Mouse (Mus musculus) naive thymus-derived CD4-positive, alpha-beta T cell, adult 2 months (primary cell): ENCODE data around the gene Pkd1l1.

Source experiments
- DNase-seq: peaks from one replicate; pipeline ENCODE4 v3.0.0-alpha.2; 2011; ENCODE audit warnings: low read depth

Pkd1l1 gene

DNA sequence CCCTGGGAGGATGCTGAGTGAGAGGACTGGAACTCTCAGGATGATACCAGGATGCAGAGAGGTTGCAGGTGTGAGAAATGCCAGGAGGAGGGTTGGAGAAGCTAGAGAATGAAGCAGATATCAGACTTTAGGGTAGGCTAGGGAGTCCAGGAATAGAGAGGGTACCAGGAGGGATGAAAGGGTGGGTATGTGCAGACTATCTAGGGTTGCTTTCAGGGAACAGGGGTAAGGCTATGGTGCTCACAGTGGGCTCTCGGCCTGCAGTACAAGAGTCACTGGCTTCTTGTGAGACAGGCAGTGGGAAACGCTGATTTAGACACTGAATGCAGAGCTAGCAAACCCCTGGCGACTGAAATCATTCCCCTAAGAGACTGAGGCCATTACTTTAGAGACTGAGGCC lies at the start of gene Pkd1l1:
Gene Pkd1l1 (minus strand): TSS at position 101 of the 400 bp plus-strand sequence.
- DNase-seq: no peak

DNA sequence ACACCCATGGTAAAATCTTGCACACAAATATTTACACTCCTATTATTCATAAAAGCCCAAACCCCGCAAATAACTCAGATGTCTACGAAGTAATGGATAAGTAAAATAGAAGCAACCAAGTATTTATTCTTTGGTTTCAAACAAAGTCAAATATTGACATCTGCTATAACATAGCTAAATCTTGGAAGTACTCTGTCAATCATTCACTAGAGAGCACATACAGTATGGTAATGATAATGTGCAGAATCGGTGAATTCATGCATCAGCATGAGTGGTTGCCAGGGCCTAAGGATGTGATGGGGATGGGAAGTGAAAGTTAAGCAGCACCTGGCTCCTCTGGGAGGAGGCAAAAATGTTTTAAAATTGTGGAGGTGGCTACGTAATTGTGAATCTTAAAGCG lies 47.1 kb upstream of the Pkd1l1 start:
- DNase-seq: no peak

DNA sequence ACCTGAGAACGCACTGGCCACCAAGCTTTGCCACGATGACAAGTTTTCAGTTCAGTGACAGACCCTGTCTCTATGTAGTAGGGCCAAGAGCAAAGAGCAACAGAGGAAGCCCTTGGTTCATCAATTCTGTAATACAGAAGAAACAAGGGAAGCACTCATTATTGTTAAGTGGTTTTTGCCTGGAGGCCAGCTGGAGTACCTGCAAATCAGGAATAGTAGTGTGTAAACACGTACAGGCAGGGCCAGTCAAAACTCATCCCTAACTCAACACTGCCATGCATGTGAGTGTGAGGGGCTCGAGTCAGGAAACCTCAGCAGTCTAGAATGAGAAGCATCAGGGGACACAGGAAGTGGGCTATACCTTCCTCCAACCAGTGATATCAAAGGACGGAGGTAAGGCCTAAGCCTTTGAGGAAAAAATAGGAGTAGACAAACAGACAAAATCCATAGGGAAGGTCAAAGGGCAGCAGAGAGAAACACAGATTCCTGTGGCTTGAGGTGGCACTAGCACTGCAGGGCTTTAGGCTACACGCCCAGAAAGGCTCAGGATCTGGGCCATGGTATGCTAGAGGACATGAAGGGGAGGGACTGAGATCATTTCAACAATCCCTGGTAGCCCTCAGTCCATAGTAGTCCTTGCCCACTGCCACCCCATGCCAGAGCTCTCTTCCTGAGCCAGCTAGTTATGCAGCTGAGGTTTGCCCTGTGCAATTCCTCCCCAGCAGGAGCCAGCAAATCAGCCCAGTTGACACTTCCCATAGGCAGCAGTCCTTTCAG lies 45.6 kb upstream of the Pkd1l1 start:
- DNase-seq: no peak

DNA sequence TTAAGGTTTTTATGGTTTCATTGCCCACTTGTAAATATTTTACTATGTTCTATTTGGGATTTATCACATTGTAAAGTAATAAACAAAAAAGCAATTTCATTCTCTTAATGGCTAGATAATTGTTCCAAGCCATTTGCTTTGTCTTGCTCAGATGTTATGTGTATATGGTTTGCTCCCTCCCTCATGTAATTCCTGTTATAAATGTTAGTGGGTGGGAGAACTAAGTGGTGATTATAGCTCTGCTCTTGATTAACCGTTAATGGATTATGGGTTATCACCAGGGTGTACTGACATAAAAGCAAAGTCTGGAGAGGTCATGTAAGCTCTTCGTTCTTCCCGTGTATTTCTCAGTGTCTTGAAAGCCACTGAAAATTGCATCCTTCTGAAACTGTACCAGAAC lies 41.7 kb upstream of the Pkd1l1 start:
- DNase-seq: no peak

DNA sequence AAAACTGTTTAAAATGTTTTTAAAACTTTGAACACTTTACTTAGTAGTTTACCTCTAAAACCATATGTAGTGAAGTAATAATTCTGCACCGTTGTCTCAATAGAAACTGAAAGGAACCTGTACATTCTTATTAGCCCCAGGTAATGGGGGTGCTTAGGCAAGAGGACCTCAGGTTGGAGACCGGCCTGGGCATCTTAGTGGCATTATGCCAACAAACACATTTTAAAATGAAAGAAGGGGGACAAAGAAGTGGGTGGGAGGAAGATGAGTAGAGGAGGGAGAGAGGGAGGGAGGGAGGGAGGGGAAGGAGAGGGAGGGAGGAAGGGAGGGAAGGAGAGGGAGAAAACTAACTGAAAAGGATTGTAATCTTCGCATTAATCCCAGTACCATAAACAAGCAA lies 38.3 kb upstream of the Pkd1l1 start:
- no peak for DNase-seq

DNA sequence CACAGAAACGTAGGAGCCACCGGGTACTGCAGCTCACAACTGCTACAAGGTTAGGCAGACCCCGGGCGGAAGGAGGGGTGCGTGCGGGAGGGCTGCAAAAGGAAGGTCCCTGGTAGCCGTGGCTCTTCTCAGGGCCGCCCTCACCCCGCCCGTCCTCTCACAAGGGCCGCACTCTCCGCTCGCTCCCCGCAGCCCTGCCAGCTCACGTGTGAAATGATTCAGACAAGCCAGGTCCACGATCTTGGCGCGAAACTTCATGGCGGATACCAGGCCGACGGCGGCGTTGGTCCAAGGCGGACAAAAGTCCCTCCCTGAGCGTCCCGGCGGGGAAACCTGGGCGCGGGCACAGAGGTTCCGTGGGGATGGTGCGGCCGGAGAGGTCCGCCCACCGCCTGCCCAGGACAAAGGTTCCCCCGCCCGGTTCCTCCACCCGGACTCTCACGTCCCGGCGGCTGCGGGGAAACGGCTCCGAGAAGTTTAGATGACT lies 37.8 kb upstream of the Pkd1l1 start, which contains the start of gene Hus1:
Gene Hus1 (minus strand): TSS at position 339 of the 487 bp plus-strand sequence.
- peak; percentile 67 for DNase-seq

DNA sequence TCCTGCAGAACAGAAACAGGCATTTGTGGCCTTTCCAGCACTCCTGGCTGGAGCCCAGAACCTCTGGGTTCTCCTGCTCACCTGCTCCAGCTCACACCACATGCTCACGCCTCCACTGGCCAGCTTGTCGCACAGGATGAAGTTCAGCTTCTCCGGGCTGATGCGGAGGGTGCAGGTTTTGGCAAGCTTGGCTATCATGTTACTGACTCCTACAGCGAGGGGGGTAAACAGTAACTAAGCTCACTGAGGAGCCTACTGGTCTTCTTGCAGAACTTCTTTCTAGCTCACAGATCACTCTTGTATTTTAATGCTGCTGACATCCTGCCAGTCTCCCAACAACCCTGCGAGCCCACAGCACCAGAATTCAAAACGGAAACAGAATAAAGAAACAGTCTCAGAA lies 37.4 kb upstream of the Pkd1l1 start:
- DNase-seq: no peak

DNA sequence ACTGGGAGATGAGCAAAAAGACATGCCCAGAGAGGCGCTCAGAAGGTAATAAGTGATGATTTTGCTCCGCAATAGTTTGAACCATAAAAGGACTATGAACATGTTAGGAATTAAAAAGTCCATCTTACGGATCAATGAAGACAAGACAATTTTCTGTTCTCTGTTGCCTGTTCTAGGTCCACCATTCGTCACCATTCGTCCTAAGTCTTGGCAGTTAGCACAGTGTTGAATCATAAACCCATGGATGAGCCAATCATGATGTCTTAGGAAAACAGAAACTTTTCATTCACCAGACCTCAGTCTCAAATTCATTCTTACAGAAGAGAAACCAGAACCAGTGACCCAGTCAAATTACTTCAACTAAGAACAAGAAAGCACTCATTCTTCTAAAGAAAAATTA lies 35.7 kb upstream of the Pkd1l1 start:
- no peak for DNase-seq

DNA sequence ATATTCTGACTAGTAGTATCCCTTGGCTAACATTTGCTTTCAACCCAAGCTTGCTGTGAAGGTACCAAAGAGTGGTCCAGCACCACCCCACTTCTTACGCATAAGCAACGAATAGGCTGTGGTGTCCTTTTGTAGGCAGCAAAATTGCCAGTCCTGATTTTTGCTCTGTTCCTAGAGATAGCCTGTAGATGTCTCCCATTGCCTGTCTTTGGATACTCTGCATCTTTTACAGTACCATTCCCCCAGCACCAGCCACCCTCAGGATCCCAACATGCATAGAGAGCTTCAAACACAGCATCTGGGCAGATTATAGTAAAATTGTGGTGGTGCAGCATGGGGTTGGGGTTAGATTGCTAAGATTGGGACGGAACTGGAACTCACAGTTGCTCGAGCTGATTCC lies 15.0 kb upstream of the Pkd1l1 start:
- DNase-seq: no peak

DNA sequence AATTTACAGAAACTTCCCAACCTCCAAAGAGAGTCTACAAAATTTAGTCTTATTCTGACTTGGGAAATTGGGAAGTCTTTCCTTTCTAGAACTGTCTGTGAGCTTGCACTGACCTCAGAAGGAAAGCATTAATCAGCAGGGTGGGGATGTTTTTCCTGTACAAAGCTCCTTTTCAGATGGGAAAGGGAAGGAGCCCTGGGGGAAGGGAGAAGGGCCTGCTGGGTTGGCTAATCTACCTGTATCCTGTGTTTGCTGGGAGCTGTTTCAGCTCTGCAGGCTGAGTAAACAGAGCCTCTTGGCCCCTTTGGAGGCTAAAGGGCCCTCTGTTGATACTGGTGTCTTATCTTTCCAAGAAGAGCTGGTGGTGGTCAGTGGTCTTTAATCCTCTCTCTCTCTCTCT lies 13.0 kb upstream of the Pkd1l1 start:
- DNase-seq: no peak

DNA sequence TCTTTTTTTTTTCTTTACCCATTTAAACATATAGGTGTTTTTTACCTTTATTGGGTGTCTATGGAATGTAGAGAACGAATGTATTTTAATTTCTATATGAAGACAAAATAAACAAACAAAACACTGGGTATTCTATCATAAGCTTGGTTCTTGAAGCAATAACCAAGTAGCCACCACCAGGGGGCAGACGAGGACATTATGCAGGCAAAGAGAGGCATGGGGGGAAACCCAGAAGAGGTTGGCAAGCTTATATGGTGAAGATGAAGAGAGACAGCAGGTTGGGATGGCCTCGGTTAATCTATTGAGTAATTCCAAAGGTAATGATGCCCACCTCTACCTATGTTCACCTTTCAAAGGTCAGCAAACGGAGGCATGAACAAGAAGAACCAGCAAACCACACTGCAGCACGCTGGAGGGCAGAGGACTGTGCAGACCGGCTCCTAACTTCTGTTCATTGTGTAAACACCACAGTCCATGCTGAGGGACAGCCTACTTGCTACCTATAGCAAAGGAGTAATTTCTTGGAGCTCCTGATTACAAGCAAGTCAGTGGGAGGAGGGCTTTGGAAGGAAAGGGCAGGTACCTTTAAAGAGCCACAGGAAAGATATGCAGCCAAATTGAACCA lies 10.3 kb upstream of the Pkd1l1 start:
- DNase-seq: peak; percentile 70

DNA sequence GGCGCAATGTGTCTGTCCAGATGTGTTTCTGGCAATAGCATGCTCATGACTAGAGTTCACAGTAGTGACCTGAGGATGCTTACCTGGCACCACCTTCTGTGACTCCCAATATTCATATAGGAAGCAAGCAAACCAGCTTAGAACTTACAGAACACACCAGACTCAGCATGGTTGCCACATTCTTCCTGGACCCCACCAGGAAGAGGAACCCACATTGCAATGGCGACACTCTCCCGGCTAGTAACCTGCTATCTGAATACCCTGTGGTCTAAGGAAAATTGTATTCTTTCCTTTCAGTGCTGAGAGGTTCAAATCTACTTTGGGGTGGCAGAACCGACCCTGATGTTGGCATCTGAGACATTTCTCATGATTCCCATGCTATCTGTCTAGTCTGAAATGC lies 5.1 kb upstream of the Pkd1l1 start:
- DNase-seq: no peak

DNA sequence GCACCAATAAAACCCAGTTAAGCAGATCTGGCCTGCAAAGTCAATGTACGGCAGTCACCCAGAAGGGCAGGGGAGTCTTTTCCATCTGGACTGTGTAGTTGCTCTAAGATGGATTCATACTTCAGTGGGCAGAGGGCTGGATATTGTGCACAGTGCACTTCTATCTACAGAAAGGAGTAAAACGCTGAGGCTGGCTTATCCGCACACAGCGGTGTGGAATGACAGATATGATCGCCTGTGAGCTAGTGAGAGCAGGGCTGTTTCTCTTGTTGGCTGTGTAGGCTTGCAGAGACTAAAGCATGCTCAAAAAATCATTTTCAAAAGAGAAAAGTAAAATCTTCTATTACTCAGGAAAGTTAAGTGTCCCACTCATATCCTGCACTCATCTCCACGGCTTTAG lies 973 bp downstream of the Pkd1l1 start:
- no peak for DNase-seq

DNA sequence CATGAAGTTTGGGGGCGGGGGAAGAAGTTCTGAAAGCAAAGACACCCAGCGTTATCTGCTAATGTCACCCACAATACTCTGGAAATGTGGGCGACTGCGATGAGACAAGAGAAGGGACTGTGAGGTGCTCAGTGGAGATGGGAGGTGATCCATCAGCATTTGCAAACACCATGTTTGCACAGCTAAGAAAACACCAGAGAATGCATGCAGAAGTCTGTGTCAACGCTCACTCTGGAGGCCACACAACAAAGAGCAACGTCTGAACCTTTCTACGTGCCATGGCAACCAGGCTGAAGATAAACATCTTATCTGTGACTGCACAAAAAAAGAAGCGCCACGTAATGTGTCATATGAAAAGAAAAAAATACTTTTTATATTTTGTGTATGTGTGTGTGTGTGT lies 2.6 kb downstream of the Pkd1l1 start:
- no peak for DNase-seq

DNA sequence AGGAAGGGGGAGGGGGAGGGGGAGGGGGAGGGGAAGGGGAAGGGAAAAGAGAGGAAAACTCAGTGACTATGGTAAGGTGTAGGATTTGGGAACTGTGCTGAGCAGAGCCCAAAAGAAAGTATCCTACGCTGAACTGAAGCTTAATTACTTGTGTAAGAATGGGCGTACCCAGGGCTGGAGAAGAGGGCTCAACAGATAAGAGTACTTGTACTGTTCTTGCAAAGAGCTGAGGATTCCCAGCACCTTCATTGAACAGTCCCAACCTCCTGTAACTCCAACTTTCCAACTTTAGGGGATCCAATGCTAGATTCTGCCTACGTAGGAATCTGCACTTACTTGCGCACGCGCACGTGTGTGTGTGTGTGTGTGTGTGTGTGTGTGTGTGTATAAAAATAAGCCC lies 5.0 kb downstream of the Pkd1l1 start:
- DNase-seq: no peak

DNA sequence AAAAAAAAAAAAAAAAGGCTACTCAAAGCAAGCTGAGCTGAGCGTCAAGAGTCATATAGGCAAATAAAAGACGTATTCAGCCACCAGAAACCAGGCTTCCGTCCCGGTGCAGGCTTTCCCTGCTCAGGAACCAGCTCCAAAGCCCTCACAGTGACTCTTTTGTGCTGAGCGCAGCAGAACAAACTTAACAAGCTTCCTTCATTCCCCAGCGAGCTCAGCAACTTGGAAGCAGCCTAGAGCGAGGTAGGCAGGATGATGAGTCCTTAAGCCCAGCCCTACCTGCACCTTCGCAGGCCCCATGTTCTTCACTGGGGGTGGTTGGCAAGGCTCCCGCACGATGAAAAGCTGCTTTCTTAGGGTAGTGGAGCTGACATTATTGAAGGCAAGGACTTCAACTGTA lies 14.5 kb downstream of the Pkd1l1 start:
- DNase-seq: no peak

DNA sequence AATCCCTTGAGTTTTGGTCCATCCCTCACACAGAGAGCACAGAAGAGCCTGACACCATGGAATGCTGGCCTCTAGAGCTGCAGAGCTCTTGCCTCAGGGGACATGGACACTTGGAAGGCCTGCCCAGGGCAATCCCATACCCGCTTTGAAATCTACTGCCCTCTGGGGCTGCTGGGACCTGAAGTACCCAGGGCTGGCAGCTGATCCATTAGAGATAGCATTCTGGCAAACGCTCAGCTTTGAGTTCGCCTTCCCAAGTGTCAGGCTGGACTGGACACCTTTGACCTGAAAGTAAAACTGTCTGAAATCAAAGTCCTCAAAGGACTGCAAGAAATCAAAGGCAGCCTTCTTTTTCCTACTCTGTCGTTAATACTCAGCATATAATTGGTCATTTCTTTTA lies 15.0 kb downstream of the Pkd1l1 start:
- DNase-seq: no peak

DNA sequence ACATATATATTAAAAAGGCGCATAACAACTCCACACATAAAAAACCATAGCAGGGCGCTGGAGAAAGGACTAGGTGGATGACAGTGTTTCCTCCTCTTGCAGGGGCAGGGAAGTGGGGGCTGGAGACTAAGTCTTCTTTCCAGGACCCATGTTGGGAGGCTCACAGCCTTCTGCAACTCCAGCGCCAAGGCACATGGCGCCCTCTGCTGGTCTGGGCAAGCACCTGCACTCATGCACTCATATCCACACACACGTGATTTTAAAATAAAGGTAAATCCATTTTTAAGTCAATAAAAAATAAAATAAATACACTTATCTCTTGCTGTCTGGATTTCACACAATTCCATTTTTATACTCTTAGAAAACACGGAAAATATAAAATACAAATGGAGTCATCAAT lies 16.0 kb downstream of the Pkd1l1 start:
- DNase-seq: no peak

DNA sequence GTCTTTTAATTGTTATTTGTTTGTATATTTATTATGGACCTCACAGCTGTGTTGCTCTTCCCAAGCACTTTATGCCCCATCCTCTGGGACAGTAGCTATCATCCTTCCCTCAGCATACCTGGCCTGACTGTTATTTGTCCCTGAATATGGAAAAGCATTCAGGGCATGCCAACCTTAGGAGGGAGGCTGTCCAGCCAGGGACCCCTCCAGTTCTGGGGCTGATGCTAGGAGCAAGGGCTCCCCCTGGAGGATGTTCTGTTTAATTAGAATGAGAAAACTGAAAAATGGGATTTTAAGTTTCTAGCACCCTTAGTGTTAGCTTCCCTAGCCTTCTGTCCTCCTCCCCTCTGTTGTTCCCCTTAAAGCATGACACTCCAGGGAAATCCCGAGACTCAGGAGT lies 17.4 kb downstream of the Pkd1l1 start:
- no peak for DNase-seq

DNA sequence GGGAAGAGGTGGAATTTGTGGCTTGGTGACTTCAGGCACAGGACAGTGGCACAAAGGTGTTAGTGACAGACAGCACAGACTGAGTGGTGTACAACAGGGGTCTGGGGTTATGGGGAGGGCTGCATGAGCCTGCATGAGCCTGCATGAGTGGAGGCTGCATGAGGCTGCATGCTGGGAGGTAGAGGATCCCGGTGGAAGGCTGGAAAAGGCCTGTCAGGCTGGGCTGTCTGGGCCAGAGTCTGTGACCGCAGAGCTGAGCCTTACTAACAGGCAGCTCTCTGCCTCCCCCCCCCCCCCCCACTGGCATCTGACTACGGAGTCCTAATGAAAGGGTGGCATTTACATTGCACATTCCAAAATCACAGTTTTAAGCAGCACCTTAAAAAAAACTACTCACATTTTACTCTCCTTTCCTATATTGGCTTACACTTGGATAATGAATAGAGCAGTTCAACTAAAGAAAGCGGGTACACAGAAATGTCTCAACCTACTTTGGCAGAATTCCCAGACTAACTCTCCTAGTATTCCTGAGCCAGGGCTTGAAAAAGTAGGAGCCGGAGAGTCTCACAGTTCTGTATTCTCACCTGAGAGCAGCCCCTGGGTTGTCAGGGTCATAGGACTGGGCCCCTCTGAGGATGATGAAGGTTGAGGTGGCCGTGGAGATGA lies 23.2 kb downstream of the Pkd1l1 start:
- DNase-seq: no peak

DNA sequence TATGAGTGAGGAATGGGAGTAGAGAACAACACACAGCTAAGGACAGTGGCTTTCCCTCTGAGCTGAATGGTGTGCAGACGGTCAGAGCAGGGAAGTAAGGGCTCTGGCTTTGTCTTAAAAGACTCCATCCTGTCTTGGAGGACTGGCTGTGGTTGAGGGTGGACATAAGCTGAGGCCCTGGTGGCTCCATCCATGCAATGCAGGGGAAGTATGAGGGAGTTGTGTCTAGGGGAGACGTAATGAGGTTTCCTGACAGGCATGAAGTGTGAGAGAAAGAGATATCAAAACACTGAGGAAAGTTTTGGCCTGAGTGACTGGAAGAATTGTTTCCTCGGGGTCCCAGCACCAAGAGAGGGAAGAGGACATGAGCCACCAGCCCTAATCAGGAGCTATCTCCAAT lies 24.2 kb downstream of the Pkd1l1 start:
- no peak for DNase-seq

DNA sequence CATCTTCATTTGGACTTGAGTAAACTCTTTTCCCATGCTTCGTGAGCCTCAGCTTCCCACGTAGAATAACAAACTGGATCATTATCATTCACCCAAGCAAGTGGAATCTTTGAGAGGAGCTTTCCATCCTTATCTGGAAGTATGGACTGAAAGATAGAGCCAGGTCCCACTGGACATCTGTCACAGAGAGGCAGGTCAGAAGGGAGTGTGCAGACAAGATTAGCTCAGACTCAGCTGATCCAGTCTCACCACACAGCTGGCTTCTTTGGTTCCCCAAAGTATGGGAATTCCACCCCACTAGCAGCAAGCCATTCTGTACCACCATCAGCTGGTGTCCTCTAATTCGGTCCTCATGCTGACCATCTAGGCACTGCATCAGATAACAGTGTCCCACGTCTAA lies 29.0 kb downstream of the Pkd1l1 start:
- DNase-seq: no peak

DNA sequence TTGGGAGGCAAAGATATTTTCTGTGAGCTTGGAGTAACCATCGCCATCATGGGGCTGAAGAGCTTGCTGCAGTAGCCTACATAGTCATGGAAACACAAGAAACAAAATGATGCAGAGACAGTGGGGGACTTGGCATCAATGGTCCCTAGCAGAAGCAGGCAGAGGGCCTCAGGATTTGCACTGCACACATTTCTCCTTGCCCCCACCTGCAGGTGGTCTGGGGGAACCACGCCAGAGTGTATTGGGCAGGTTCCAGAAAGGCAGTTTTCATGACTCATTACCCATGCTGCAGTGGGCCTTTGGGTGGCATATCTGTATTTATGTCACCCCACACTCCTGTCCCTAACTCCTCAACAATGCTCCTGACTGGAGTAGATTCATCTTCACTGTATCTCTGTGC lies 30.6 kb downstream of the Pkd1l1 start:
- no peak for DNase-seq
